Mouse (Mus musculus) heart, postnatal 0 days (tissue): Measurements from ENCODE around the gene Gsk3a.

Experiments
- CTCF ChIP-seq: IDR thresholded peaks from 2 replicates; pipeline ENCODE4 v1.5.1; 2016; ENCODE audit warnings: antibody characterized with exemption, control low read depth, low read depth
- EP300 ChIP-seq: IDR thresholded peaks from 2 replicates; pipeline ENCODE4 v1.6.1; 2016; ENCODE audit warnings: antibody characterized with exemption, low read depth

- TF ChIP-seq CTCF (peak; percentile 29; the same call in 1 of the 2 replicates), EP300 (no peak)
These were observed 49.3 kb upstream of the Gsk3a start for GRCm38 (mm10) chr7:25286989-25287388.
